Mouse (Mus musculus): ENCODE data around the gene Braf.

GRCm38 (mm10) chr6:39581087-39581784 lies 144.0 kb downstream of the Braf start:
- no peak for TF ChIP-seq CTCF (IDR thresholded peaks at IDR 0.05; ENCODE audit: low read depth)
- TF ChIP-seq EP300 (optimal IDR thresholded peaks at IDR 0.05), result no peak
